Mouse (Mus musculus) frontal cortex, postnatal 25 days (tissue): ENCODE measurements around the gene Yif1a.

ENCODE experiments used
- DNase-seq, 2 experiments: peaks; one replicate each; pipeline ENCODE4 v3.0.0; 2022; ENCODE audit warnings: low spot score in 2 of 2

Gene Yif1a

DNA sequence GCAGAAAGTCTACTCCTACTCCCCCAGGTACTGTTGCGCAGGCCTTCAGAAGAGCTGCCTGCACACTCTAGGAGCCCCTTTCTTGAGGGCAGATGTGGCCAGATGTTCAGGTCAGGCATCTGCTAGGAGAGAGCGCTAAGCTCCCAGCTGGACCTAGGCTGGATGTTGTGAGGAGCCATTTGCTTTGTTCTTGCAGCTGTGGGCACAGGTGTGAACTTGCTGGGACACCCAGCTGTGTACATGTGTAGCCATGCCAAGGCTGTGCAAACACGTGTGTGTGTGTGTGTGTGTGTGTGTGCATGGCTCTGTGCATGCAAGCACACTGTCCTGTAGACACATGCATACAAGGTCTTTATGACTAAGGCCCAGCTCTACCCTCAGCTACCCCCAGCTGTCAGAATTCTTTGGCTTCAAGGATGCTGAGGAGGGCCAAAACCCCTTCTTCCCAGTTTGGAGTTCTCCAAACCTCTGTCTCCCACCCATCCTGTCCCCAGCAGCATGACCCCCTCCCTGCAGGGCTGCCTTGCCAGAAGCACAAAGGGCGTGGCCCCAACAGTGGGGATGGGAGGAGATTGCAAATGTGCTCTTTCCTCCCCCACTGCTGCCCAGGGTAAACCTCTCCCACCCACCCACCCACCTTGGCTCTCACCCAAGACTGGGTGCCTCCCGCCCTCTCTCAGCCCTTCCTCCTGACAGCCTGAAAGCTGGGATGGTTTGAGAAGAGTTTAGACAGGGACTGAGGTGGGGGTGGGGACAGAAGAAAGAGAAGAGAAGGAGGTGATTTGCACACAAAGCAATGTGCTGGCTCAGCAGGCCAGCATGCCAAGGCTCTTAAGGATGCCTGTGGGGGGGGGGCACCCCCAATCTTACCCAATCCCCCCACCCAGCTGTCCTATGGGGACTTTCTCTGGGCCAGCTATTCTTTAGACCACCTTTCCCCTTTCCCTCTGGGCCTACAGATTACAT lies 27.7 kb upstream of the Yif1a start:
- DNase-seq, result no peak

DNA sequence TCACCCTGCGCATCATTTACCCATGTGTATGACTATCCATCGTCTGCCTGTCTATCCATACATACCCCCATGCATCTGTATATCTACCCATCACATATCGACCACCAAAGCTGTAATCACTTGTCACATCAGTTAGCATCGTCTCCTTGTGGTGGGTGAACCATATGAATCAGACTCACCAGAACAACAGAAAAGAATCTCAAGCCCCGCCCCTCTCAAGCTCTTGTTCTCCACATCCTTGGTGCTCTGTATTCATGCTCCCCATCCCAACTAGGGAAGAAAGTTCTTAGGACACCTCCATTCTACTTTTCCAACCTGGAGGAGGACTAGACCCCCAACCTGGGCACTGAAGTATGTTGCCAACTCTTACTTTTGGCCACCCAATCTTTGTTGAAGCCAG lies 26.3 kb upstream of the Yif1a start:
- DNase-seq, result no peak

DNA sequence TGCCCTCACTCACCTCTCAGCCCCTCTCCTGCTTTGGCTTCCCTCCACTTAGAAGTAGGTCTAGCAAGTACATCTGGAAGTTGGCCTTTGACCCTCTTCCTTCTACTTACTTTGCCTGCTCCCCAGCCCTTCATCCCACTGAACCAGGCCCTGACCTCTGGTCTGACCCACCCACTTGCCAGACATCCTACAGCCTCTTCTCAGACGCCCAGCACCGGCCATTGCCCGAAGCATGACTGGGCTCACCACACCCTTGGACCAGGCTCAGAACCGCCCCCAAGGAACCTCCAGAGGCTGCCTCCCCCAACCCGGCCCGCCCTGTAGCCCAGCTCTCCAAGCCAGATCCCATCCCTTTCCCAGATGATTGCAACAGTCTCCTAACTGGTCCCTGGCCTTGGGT lies 25.9 kb upstream of the Yif1a start:
- DNase-seq, result no peak

DNA sequence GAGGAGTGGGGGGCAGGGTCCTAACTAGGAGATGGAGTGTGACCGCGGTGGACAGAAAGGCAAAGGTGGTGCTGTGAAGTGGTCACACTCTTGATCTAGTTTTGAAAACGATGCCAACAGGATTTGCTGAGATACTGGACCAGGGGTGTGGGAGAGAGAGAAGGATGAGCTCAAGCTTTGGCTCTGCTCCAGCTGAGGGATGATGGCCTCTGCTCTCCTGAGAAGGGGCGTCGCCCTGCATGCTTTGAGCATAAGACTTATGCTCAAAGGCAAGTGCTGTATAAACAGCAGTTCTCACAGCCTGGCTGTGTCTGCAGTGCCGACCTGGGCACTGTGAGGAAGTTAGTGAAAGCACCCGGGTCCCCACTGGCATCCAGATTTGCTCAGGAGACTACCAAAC lies 23.2 kb upstream of the Yif1a start:
- DNase-seq, result no peak

DNA sequence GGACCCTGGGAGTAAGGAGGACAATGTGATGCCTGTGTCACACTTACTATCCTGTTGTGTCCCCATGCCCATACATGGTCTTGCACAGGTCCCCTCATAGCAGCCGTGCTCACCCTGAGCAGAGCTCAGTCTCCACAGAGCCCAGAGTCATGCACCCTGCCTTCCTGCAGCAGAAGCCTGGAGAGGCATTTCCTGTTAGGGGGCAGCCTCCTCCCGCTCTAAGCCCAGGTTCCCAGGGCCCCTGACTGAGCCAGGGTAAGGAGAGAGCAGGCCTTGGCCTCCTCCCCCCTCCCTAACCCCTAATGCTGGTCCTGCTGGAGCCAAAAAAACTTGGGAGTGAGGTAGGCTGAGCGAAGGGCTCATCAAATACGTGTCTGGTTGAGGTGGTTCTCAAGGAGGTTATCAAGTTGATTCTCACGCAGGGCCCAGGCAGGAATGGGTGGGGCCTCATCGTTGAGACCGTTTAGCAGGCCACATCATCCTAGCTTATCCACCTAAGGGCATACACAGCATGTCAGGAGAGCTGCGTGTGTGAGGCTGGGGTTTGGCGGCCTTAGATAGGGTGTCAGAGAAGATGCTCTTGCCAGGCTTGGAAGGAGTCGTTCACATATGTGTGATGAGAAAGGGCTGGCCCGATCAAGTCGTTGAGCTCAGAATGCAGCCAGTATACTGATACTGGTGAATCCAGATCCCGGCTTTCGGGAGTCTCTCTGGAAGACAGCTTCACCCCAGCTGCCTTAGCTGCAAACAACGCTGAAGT lies 21.1 kb upstream of the Yif1a start:
- DNase-seq, result no peak

DNA sequence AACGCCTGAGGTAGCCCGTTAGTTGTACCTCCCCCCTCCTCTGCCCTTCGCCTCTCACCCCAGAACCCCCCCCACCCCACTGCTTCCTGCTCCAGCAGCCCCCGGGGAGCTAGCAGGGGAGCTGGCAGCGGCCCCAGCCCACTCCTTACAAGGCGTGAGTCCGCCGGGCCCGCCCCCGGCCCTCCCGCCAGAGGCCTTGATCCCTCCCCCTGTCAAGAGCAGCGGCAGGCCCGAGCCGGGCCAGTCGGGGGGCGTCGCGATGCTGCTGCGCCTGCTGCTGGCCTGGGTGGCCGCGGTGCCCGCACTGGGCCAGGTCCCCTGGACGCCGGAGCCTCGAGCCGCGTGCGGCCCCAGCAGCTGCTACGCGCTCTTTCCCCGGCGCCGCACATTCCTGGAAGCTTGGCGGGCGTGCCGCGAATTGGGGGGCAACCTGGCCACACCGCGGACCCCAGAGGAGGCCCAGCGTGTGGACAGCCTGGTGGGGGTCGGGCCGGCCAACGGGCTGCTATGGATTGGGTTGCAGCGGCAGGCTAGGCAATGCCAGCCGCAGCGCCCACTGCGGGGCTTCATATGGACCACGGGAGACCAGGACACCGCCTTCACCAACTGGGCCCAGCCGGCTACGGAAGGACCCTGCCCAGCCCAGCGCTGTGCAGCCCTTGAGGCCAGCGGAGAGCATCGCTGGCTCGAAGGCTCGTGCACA lies 20.3 kb upstream of the Yif1a start, which contains the start of gene Cd248:
Gene Cd248 (plus strand): TSS at position 212 of the 703 bp plus-strand sequence.
- DNase-seq, result no peak

DNA sequence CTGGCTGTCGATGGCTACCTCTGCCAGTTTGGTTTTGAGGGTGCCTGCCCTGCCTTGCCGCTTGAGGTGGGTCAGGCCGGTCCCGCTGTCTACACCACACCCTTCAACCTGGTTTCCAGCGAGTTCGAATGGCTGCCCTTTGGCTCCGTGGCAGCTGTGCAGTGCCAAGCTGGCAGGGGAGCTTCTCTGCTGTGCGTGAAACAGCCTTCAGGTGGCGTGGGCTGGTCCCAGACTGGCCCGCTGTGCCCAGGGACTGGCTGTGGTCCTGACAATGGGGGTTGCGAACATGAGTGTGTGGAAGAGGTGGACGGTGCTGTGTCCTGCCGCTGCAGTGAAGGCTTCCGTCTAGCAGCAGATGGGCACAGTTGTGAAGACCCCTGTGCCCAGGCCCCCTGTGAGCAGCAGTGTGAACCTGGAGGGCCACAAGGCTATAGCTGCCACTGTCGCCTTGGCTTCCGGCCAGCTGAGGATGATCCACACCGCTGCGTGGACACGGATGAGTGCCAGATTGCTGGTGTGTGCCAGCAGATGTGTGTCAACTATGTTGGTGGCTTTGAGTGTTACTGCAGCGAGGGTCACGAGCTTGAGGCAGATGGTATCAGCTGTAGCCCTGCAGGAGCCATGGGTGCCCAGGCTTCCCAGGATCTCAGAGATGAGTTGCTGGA lies 19.6 kb upstream of the Yif1a start:
- DNase-seq, result no peak

DNA sequence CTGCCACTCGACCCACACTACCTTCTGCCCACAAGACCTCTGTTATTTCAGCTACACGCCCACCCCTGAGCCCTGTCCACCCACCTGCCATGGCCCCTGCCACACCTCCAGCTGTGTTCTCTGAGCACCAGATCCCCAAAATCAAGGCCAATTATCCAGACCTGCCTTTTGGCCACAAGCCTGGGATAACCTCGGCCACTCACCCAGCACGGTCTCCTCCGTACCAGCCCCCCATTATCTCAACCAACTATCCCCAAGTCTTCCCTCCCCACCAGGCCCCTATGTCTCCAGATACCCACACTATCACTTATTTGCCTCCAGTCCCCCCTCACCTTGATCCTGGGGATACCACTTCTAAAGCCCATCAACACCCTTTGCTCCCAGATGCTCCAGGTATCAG lies 18.9 kb upstream of the Yif1a start:
- no peak for DNase-seq

DNA sequence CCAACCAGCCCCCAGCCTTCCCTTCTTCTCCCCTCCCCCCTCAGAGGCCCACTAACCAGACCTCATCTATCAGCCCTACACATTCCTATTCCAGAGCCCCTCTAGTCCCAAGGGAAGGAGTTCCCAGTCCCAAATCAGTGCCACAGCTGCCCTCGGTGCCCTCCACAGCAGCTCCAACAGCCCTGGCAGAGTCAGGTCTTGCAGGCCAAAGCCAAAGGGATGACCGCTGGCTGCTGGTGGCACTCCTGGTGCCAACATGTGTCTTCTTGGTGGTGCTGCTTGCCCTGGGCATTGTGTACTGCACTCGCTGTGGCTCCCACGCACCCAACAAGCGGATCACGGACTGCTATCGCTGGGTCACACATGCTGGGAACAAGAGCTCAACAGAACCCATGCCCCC lies 18.4 kb upstream of the Yif1a start:
- DNase-seq, result no peak

DNA sequence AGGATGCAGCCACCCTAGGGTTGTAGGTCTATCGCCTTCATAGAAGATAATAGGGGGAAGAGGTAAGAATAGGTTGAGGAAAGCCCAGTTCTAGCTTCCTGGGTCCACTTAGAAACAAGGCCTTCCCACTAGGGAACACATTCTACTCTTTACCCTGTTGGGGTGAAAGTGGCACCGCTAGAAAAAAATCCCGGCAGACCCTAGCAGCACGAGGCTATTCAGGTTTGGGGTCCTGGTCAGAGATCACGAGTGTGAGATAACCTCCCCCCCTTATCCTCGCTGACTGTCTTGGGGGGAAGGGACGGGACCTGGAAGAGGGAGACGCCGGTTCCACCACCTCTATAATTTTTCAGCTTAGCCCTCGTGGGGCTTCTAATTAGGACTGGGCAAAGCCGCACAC lies 17.3 kb upstream of the Yif1a start:
- DNase-seq, result no peak

DNA sequence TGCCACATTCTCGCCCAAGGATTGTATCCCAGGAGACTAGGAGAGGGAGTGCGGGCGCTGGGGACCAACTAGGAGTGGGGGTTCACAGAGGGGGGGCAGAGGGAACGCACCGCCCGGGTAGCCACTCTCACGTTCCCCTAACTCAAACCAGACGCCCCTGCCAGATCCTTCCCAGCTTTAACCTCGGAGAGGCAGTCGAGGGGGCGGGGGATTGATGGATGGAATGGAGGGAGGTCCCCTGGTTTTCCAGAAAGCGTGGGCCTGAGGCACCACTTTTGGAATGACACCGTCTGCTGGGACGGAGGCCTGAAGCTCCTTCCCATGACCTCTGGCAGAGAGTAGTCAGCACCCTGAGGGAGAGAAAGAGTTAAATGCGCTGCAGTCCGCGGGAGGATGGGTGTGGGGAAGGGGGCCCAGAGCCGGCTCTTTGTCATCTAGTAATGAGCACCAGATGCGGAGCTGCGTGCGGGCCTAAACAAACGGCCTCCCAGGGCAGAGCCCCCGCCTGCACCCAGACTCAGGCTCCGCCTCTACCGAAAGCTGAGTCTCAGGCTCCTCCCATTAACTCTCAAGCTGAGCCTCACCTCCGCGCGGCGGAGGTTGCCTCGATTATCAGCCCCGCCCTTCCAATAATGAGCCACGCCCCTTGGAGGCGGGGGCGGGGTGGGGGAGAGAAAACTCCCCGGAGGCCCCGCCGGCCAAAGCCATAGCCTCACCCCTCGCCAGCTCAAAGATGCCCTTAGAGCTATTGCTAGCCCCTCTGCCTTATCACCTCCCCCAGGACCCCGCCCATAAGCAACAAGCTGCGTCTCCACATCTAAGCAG lies 16.6 kb upstream of the Yif1a start:
- no peak for DNase-seq

DNA sequence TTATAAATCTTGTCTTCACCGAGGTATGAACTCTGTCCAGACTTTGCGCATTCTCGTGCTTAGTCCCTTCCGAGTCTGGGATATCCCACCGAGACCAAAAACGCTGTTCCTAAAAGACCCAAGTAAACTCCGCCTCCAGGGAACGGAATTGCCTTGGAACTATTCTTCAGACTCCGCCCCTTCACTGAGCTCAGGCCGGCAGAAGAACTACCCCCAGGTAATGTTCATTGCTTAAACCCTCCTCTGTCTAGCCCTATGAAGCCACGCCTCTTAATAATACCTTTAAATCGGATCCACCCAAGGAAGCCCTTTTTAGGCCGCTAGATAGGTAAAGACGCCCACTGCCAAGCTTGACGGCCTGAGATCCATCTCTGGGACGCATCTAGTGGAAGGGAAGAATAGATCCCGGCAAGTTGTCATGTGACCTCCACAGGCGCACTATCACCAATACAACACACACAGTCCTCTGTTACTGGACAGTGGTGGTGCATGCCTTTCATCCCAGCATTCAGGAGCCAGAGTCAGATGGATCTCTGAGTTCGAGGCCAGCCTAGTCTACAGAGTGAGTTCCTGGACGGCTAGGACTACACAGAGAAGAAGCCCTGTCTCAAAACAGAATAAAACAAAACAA lies 15.8 kb upstream of the Yif1a start:
- no peak for DNase-seq

DNA sequence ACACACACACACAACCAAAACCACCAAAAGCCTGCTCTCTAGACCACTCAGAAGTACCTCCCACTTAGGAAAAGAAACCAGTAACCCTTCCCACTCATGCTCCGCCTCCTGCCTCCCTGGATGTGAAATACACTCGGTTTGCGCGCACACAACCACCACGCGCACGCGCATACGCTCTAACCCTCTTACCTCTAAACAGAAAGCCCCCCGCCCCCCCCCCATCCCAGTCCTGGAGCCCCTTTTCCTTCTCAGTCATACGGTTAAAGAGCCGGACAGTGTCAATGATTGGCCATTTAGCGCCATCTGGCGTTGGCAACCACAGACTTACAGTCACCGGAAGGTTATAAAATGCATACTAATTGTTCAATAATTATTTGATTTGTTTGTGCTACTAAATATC lies 15.3 kb upstream of the Yif1a start:
- no peak for DNase-seq

DNA sequence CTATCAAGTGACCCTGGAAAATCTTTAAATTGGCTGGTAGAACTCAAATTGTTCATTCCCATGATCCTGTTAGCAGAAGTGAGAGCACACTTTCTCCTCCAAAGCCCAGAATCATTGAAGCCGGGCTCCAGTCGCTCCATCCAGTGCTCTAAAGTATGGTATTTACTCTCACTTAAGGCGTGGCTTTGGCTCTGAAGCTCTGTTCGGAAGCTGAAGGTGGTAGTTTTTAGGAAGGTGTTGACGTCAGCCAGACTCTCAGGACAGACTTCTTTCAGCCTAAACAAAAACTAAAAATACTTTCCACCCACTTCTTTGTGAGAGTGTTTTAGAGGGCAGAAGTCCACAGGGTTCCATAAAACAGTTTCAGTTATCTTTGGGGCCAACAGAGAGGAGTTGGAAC lies 14.8 kb upstream of the Yif1a start:
- no peak for DNase-seq

DNA sequence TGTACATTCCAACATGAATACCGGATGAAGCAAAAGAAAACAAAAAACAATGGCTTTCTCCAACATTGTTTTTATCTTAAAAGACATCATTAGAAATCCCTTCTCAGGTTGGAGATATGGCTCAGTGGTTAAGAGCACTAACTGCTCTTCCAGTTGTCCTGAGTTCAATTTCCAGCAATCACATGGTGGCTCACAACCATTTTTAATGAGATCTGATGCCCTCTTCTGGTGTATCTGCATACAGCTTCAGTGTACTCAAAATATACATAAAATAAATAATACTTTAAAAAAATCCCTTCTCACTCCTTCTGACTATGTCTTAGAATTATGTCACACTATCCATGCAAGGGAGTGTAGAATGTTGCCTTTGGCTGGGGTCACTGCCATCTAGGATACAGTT lies 9.1 kb upstream of the Yif1a start:
- DNase-seq, result no peak

DNA sequence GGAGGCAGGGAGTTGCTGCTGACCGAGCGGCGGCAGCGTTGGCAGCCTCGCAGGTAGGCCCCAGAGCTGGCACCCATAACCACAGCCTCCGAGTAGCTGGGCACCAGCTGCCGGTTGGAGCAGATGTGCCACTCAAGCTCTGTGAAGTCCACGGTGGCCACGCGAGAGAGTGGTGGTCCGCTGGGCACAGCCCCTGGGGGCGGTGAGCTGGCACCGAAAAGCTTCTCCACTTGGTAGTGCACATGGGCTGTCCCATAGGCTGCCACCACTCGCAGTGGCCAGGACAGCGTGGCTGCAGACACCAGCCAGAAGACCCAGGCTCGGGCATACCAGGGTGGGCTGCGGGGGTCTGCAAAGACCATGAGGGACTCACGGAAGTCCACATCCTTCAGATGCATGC lies 6.3 kb upstream of the Yif1a start:
- no peak for DNase-seq

DNA sequence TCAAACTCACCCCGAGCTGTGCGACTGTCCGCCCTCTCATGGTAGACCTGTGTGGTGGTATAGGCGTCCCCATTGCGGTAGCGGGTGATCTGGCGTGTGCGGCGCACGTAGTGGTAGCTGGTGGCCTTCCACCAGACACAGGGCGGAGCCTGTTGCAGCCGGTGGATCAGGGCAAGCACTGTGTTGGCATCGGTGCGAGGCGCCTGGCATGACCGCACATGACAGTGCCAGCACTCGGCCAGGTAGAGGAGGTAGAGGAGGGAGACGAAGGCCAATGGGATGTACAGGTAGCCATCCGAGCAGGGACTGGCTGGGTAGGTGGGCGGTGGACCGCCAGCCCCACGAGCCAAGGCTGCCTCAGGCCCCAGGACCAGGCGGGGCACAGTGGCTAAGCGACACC lies 5.7 kb upstream of the Yif1a start:
- DNase-seq, result no peak

DNA sequence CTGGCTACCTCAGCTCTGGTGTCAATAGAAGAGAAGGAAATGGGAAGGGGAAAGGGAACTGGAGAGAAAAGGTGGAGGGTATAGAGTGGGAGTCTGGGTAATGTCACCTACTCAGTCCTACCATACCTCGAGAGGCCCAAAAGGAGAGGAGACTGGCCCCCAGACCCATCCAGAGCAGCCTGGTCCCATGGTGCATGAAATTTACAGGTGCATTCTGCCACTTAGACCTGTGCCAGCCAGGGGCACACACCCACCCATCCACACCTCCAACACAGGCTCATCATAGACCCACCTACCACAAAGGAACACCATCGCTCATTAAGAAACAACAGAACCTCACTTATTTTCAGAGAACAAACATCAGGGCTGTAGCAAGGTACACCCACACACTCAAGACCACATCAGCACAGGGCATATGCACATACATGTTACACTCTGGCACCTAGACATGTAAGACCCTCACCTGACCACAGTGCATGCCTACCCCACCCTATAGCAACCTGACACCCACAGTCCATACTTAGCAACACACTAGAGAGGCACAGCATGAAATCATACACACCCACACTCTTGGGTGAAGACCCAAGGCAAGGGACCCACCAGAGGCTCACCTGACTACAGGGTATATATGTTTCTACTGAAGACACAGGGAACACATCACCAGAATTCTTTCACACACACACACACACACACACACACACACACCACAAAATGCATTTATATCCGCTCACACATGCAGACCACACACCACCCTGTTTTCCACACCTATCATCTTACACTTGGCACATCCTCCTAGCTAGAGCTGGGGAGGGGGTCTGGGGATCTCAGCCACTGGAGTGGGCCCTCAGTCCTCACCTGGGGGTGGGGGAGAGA lies 4.1 kb upstream of the Yif1a start:
- no peak for DNase-seq

DNA sequence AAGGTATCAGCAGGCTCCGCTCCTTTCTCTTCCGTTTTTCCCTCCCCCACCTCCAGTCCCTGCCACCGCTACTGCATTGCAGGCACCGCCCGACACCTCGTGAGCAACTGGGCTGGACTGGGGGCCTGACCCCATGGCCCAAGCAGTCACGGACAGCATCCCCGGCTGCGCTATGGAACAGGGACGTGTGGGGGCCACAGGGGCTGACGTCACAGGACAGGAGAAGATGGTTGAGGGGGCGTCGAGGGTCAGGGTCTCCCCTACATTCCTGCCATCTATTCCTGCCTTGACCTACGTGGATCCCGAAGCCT lies 3.5 kb upstream of the Yif1a start:
- no peak for DNase-seq
